Mouse (Mus musculus) lung, embryonic 16.5 days (tissue): Measurements from ENCODE around the gene Nup88. TPM values are rescaled to one million over a fixed set of nuclear protein-coding genes. Genes with fewer than 3 reads are reported as not detected.

Experiments used
- ATAC-seq: fragments of 200-750 bp; cut with Nextera tagmentation; 2 replicates; pipeline ENCODE4 v1.8.0; 2017; ENCODE audit warnings: low read depth, mild to moderate bottlenecking, moderate library complexity
- H3K27ac ChIP-seq: fragments of 300-500 bp; sonication (generic); 2 replicates; pipeline ENCODE4 v1.5.1; 2014; ENCODE audit warnings: mild to moderate bottlenecking, control low read depth, low read length
- H3K27me3 ChIP-seq: fragments of 300-500 bp; sonication (generic); 2 replicates; pipeline ENCODE4 v1.6.1; 2014; ENCODE audit warnings: low read depth, low read length, mixed read lengths; ENCODE audit not compliant: control insufficient read depth, insufficient read depth
- H3K36me3 ChIP-seq: fragments of 300-500 bp; sonication (generic); 2 replicates; pipeline ENCODE4 v1.6.1; 2014; ENCODE audit warnings: low read length; ENCODE audit not compliant: control insufficient read depth, insufficient read depth
- H3K4me1 ChIP-seq: fragments of 300-500 bp; sonication (generic); replicated peaks from 2 replicates; pipeline ENCODE4 v1.6.1; 2014; ENCODE audit warnings: low read length, mixed read lengths; ENCODE audit not compliant: control insufficient read depth, insufficient read depth
- H3K4me2 ChIP-seq: fragments of 300-500 bp; sonication (generic); 2 replicates; pipeline ENCODE4 v1.6.1; 2014; ENCODE audit warnings: low read depth, low read length, control low read depth
- H3K4me3 ChIP-seq: fragments of 300-500 bp; sonication (generic); 2 replicates; pipeline ENCODE4 v1.5.1; 2014; ENCODE audit warnings: mild to moderate bottlenecking, low read length, control low read depth
- H3K9ac ChIP-seq: fragments of 300-500 bp; sonication (generic); 2 replicates; pipeline ENCODE4 v1.6.1; 2014; ENCODE audit warnings: low read length, control low read depth
- H3K9me3 ChIP-seq: fragments of 300-500 bp; sonication (generic); 2 replicates; pipeline ENCODE4 v1.6.1; 2016; ENCODE audit warnings: low read length; ENCODE audit not compliant: control insufficient read depth
- WGBS: fragments of 180-500 bp; shearing (Covaris S2); extraction: QIAGEN DNeasy Blood & Tissue Kit; methylation state at CpG from one replicate; pipeline ENCODE4 v1.1.7; 2014; 5-methylcytosine and 5-hydroxymethylcytosine counted together
- polyA plus RNA-seq: library from polyadenylated mRNA; unstranded; fragments of >200 nt; fragmentation: Nextera tagmentation; extraction: Ambion mirVana; gene quantifications from 2 replicates; pipeline ENCODE4 v1.2.1, GENCODE M21; 2015

Nup88 gene
- polyA plus RNA-seq, 1 experiment from 2014 or later: 130 TPM

DNA sequence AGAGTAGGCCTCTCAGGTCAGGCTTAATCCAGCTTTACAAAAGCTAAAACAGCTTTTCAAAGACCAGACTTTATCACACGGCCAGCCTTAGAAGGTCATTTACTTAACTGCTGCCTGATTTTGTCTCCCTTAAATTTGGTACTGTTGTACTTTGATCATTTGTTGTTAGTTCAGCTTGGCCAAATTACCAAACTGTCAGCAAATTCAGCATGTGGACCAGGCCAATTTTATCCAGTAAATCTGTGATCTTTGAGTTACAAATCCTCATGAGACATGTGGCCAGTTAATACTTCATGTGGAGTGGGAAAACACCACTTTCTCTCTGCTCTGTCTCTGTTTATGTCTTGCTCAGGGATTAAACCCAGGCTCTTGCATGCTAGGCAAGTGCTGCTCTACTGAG, 2.8 kb upstream of the Nup88 start:
- H3K9me3 ChIP-seq: no peaks in the 10 kb centered on the region
- ATAC-seq: no peak
- 60% methylated on average over 1 of the region's 1 CpGs for WGBS
- no peak overlapping the region for H3K4me3 ChIP-seq
- no peak overlapping the region for H3K4me2 ChIP-seq
- peaks cover 12% of the 10 kb centered on the region for H3K4me1 ChIP-seq
- H3K27ac ChIP-seq: no peak overlapping the region
- H3K9ac ChIP-seq: no peak overlapping the region
- no peaks in the 10 kb centered on the region for H3K27me3 ChIP-seq
- H3K36me3 ChIP-seq: peaks cover 12% of the 10 kb centered on the region; the same call in 1 of the 2 replicates

- Histone ChIP-seq H3K27me3 (no peaks in the 10 kb centered on the region), H3K9me3 (no peaks in the 10 kb centered on the region), H3K4me1 (peaks cover 12% of the 10 kb centered on the region), H3K4me3 (peak overlapping the region; percentile 80), H3K36me3 (peaks cover 6% of the 10 kb centered on the region), H3K27ac (peak overlapping the region; percentile 90), H3K9ac (peak overlapping the region; percentile 71), H3K4me2 (peak overlapping the region; percentile 71)
- ATAC-seq: peak; percentile 26
- 12% methylated on average over 24 of the region's 24 CpGs for WGBS
Measured at GRCm38 (mm10) chr11:70970560-70971540, 1.1 kb upstream of the Nup88 start.

GRCm38 (mm10) chr11:70969271-70969794, 440 bp downstream of the Nup88 start:
- Histone ChIP-seq H3K9ac (peak overlapping the region; percentile 91), H3K27ac (peak overlapping the region; percentile 76), H3K4me3 (peak overlapping the region; percentile 80), H3K4me2 (peak overlapping the region; percentile 88), H3K4me1 (peaks cover 12% of the 10 kb centered on the region), H3K36me3 (peaks cover 15% of the 10 kb centered on the region), H3K9me3 (no peaks in the 10 kb centered on the region), H3K27me3 (no peaks in the 10 kb centered on the region)
- ATAC-seq: 0 out of 2 replicates have a peak, but pooled peaks have one; percentile 8
- WGBS: under 1% methylated on average over 25 of the region's 25 CpGs

DNA sequence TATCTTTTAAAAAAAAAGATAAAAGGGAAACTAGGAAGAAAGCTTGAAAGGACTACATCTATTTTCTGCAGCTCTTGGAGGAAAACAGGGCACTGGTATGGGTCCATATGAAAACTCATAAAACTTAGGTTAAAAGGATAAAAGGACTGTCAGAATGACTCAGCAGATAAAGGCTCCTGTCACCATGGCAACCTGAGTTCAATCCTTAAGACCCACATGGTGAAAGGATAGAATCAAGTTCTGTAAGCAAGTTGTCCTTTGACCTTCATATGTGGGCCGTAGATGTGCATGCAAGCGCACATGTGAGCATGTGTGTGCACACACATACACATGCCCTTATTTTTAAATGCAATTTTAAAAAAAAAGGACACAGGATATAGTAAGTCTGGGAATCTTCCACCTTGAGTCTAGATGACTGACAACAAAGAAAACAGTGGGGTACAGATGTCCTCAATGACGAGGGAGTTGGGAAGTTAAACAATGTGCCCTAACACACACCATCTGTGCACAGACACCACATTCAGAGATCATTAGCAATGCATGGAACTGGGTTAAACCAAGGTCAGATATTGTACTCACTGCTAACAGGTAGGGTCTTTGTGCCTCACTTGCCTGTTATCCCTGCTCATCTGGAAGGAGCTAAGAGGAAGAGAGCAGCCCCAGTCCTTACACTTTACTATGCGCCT, 5.4 kb downstream of the Nup88 start:
- Histone ChIP-seq H3K27me3 (no peaks in the 10 kb centered on the region), H3K9ac (no peak overlapping the region), H3K27ac (no peak overlapping the region), H3K4me1 (peaks cover 9% of the 10 kb centered on the region), H3K36me3 (peaks cover 34% of the 10 kb centered on the region), H3K4me2 (no peak overlapping the region), H3K4me3 (no peak overlapping the region), H3K9me3 (no peaks in the 10 kb centered on the region)
- no peak for ATAC-seq
- 76% methylated on average over 4 of the region's 4 CpGs for WGBS

GRCm38 (mm10) chr11:70960786-70961554, 8.8 kb downstream of the Nup88 start:
- ATAC-seq: no peak

GRCm38 (mm10) chr11:70954711-70955110, 15.1 kb downstream of the Nup88 start:
- no peaks in the 10 kb centered on the region for H3K27me3 ChIP-seq
- peaks cover 59% of the 10 kb centered on the region for H3K36me3 ChIP-seq
- no peaks in the 10 kb centered on the region for H3K4me1 ChIP-seq
- ATAC-seq: no peak
- 88% methylated on average over 4 of the region's 4 CpGs for WGBS
- H3K9ac ChIP-seq: no peak overlapping the region
- no peak overlapping the region for H3K4me2 ChIP-seq
- H3K27ac ChIP-seq: no peak overlapping the region
- no peak overlapping the region for H3K4me3 ChIP-seq
- no peaks in the 10 kb centered on the region for H3K9me3 ChIP-seq

More at GRCm38 (mm10) chr11:70960786-70961554, 8.8 kb downstream of the Nup88 start:
- Histone ChIP-seq H3K27ac (no peak overlapping the region), H3K4me2 (no peak overlapping the region), H3K9ac (no peak overlapping the region), H3K4me3 (no peak overlapping the region), H3K4me1 (no peaks in the 10 kb centered on the region), H3K36me3 (peaks cover 49% of the 10 kb centered on the region), H3K9me3 (no peaks in the 10 kb centered on the region), H3K27me3 (no peaks in the 10 kb centered on the region)
- WGBS: 95% methylated on average over 5 of the region's 5 CpGs

GRCm38 (mm10) chr11:70944935-70945817, 24.6 kb downstream of the Nup88 start:
- Histone ChIP-seq H3K36me3 (peaks cover 64% of the 10 kb centered on the region), H3K9ac (no peak overlapping the region), H3K4me1 (no peaks in the 10 kb centered on the region), H3K4me3 (no peak overlapping the region), H3K4me2 (no peak overlapping the region), H3K27ac (no peak overlapping the region), H3K9me3 (no peaks in the 10 kb centered on the region), H3K27me3 (no peaks in the 10 kb centered on the region)
- no peak for ATAC-seq
- WGBS: 84% methylated on average over 4 of the region's 4 CpGs

GRCm38 (mm10) chr11:70943651-70944050, 26.1 kb downstream of the Nup88 start:
- ATAC-seq: no peak
- H3K27me3 ChIP-seq: no peaks in the 10 kb centered on the region
- H3K27ac ChIP-seq: no peak overlapping the region
- 88% methylated on average over 7 of the region's 7 CpGs for WGBS
- no peak overlapping the region for H3K4me3 ChIP-seq
- peaks cover 52% of the 10 kb centered on the region for H3K36me3 ChIP-seq
- H3K9me3 ChIP-seq: no peaks in the 10 kb centered on the region
- no peak overlapping the region for H3K4me2 ChIP-seq
- no peak overlapping the region for H3K9ac ChIP-seq
- H3K4me1 ChIP-seq: no peaks in the 10 kb centered on the region
